Mouse (Mus musculus) heart, embryonic 13.5 days (tissue): Measurements from ENCODE around the gene Map2k3. TPM values are rescaled to one million over a fixed set of nuclear protein-coding genes. Genes with fewer than 3 reads are reported as not detected.

ENCODE experiments used
- ATAC-seq: fragments of 200-750 bp; cut with Nextera tagmentation; 2 replicates; pipeline ENCODE4 v1.8.0; 2017; ENCODE audit warnings: moderate TSS enrichment; ENCODE audit not compliant: insufficient number of reproducible peaks, low FRiP score, low TSS enrichment; ENCODE audit errors: extremely low read depth
- H3K27ac ChIP-seq: fragments of 300-500 bp; sonication (generic); replicated peaks from 2 replicates; pipeline ENCODE4 v1.5.1; 2015; ENCODE audit warnings: moderate library complexity, mild to moderate bottlenecking, inconsistent platforms
- H3K27me3 ChIP-seq: fragments of 300-500 bp; sonication (generic); replicated peaks from 2 replicates; pipeline ENCODE4 v1.6.1; 2015; ENCODE audit warnings: mild to moderate bottlenecking, inconsistent platforms
- H3K36me3 ChIP-seq: fragments of 300-500 bp; sonication (generic); 2 replicates; pipeline ENCODE4 v1.6.1; 2015; ENCODE audit warnings: mild to moderate bottlenecking, inconsistent platforms
- H3K4me1 ChIP-seq: fragments of 300-500 bp; sonication (generic); 2 replicates; pipeline ENCODE4 v1.6.1; 2015; ENCODE audit warnings: inconsistent platforms
- H3K4me2 ChIP-seq: fragments of 300-500 bp; sonication (generic); 2 replicates; pipeline ENCODE4 v1.6.1; 2015; ENCODE audit warnings: inconsistent platforms, mild to moderate bottlenecking, moderate library complexity
- H3K4me3 ChIP-seq: fragments of 300-500 bp; sonication (generic); 2 replicates; pipeline ENCODE4 v1.5.1; 2015; ENCODE audit warnings: moderate library complexity, mild to moderate bottlenecking, inconsistent platforms
- H3K9ac ChIP-seq: fragments of 300-500 bp; sonication (generic); 2 replicates; pipeline ENCODE4 v1.6.1; 2015; ENCODE audit warnings: inconsistent platforms, mild to moderate bottlenecking, moderate library complexity
- H3K9me3 ChIP-seq: fragments of 300-500 bp; sonication (generic); 2 replicates; pipeline ENCODE4 v1.6.1; 2016; ENCODE audit warnings: inconsistent platforms
- WGBS: fragments of 180-500 bp; shearing (Covaris S2); methylation state at CpG from one replicate; pipeline ENCODE4 v1.1.7; 2015; ENCODE audit warnings: mixed read lengths; 5-methylcytosine and 5-hydroxymethylcytosine counted together
- polyA plus RNA-seq: library from polyadenylated mRNA; unstranded; fragments of >200 nt; fragmentation: Nextera tagmentation; extraction: Ambion mirVana; gene quantifications from 2 replicates; pipeline ENCODE4 v1.2.1, GENCODE M21; 2015

Map2k3 gene
- polyA plus RNA-seq, 1 experiment from 2014 or later = 73.6 TPM

DNA sequence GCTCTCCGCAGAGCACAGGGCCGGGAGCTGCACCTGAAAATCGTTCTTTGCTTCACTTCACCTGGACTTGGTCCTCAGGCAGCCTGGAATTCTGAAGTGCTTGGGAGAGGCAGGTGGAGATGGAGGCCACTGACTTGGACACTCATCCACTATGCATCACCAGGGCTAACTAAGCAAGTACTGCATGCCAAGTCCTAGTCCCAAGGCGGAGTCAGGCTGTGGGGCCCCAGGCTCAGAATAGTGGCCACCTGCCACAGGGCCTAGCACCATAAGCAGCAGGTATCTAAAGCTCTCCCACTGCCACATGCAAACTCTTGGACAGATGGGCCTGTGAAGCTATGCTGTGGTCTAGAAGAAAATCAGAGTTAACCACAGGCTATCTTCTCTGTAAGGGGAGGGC, 25.4 kb upstream of the Map2k3 start:
- no peak overlapping the region for H3K4me3 ChIP-seq
- 83% methylated on average over 4 of the region's 4 CpGs for WGBS
- no peak overlapping the region for H3K9ac ChIP-seq
- H3K36me3 ChIP-seq = peaks cover 39% of the 10 kb centered on the region
- no peak for ATAC-seq
- H3K27me3 ChIP-seq = no peaks in the 10 kb centered on the region
- no peaks in the 10 kb centered on the region for H3K9me3 ChIP-seq
- peaks cover 13% of the 10 kb centered on the region for H3K4me1 ChIP-seq
- H3K4me2 ChIP-seq = no peak overlapping the region
- H3K27ac ChIP-seq = no peak overlapping the region

DNA sequence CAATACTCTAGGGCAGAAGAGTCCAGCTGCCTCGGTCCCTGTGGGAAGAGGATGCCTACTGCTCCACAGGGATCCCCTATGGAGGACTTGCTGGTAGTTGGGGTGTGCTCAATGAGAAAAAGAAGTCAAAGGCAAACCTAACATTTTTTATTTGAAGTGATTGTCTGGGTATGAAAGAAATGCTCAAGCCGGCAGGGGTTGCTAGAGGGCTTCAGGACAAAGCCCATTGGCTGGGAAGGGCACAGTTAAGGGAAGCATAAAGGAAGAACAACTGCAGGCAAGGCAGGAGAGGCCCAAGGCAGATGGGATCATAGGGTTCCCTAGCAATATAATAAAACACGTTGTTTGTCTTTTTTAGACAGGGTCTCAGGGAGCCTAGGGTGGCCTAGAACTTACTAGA, 23.8 kb upstream of the Map2k3 start:
- 55% methylated on average over 3 of the region's 3 CpGs for WGBS
- peaks cover 20% of the 10 kb centered on the region for H3K4me1 ChIP-seq

DNA sequence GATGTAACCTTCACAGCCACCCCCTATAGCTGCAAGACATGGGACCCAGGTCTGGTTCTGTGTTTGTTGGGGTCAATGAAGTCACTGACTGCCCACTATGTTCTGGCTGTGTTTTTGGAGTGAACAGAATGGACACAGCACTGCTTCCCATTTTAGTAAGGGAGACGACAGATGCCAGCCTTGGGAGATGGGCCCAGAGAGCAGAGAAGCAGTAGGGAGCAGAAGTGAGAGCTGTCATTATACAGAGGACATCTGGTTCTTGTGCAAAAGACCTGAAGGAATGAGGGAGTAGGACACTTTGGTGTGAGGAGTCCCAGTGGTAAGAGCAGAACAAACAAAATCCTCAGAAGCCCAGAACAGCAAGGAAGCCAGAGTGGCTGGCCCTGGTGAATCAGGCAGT, 22.2 kb upstream of the Map2k3 start:
- H3K36me3 ChIP-seq = peaks cover 22% of the 10 kb centered on the region
- no peaks in the 10 kb centered on the region for H3K9me3 ChIP-seq
- H3K4me3 ChIP-seq = no peak overlapping the region
- no peak overlapping the region for H3K9ac ChIP-seq
- 76% methylated on average over 1 of the region's 1 CpGs for WGBS
- no peak for ATAC-seq
- no peaks in the 10 kb centered on the region for H3K27me3 ChIP-seq
- H3K4me2 ChIP-seq = no peak overlapping the region
- no peak overlapping the region for H3K27ac ChIP-seq
- peaks cover 27% of the 10 kb centered on the region for H3K4me1 ChIP-seq

More for the DNA sequence above, 23.8 kb upstream of the Map2k3 start:
- H3K4me3 ChIP-seq = no peak overlapping the region
- peaks cover 38% of the 10 kb centered on the region for H3K36me3 ChIP-seq
- no peaks in the 10 kb centered on the region for H3K9me3 ChIP-seq
- no peak for ATAC-seq
- no peaks in the 10 kb centered on the region for H3K27me3 ChIP-seq
- no peak overlapping the region for H3K27ac ChIP-seq
- no peak overlapping the region for H3K9ac ChIP-seq
- H3K4me2 ChIP-seq = no peak overlapping the region

DNA sequence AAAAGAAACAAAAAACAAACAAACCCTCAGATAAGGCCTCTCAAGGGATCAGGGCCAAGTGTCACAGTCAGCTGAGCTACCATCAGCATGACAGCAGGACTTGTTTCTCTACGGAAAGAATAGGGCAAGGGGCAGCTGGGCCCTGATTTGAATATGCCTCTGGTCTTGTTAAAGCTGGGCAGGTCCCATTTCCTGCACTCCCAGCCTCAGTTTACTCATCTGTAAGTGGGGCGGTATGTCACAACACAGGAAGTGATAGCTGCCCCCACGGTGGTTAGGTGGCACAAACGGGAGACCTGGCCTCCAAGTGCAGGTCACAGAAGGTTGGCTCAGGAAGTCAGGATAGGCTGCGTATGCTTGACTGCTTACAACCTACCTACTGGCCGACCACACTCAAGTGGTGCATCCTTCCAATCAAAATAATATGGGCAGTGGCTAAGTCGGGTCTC, 19.3 kb upstream of the Map2k3 start:
- 18% methylated on average over 7 of the region's 7 CpGs for WGBS
- Histone ChIP-seq H3K27ac (peak overlapping the region; percentile 1), H3K27me3 (no peaks in the 10 kb centered on the region), H3K36me3 (no peaks in the 10 kb centered on the region), H3K9ac (peak overlapping the region; percentile 91), H3K4me3 (peak overlapping the region; percentile 83), H3K4me2 (peak overlapping the region; percentile 84), H3K4me1 (peaks cover 39% of the 10 kb centered on the region), H3K9me3 (no peaks in the 10 kb centered on the region)
- no peak for ATAC-seq

DNA sequence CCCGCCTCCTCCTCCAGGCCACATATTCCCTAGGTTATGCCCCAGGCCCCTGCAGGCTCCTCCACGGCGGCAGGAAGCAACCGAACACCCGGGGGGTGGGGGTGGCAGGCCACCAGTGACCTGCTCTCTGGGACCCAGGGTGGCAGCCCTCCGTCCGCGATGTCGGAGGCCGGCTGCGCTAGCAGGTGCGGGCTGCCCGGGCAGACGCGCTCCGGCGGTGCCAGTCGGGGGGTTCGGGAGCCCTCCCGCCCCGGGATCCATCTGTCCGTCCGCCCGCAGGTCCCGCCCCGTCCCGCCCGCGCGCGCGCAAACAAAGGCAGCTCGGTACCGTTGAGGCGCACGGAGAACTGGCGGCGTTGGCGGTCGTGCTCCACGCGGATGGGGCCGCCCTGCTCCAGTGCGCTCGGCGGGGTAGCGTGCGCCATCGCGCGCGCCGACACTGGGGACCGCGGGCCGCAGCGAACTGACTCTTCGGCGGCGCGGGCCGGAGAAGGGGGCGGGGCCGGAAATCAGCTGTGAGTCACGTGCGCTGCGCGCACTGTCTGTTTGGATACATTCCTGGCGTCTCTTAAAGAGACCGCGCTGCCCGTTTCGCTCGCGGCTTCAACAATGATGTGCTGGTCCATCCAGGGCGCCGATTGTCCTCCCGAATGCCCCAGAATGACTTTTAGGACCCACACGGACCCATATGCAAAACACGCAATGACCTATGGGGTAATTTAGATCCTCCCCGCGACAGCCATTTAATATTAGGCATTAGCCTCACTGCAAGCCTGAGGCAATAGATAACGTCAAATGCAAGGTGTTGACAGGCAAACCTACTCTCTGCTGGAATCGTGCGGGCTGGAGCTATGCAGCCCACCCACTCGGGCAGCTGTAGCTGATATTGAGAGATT, 18.3 kb upstream of the Map2k3 start:
- H3K9ac ChIP-seq = peak overlapping the region; percentile 91
- WGBS = under 1% methylated on average over 85 of the region's 86 CpGs
- H3K36me3 ChIP-seq = no peaks in the 10 kb centered on the region
- no peaks in the 10 kb centered on the region for H3K9me3 ChIP-seq
- H3K27ac ChIP-seq = peak overlapping the region; percentile 85
- H3K27me3 ChIP-seq = no peaks in the 10 kb centered on the region
- H3K4me3 ChIP-seq = peak overlapping the region; percentile 83
- peak overlapping the region; percentile 84 for H3K4me2 ChIP-seq
- peaks cover 39% of the 10 kb centered on the region for H3K4me1 ChIP-seq
- ATAC-seq = peak; percentile 83

DNA sequence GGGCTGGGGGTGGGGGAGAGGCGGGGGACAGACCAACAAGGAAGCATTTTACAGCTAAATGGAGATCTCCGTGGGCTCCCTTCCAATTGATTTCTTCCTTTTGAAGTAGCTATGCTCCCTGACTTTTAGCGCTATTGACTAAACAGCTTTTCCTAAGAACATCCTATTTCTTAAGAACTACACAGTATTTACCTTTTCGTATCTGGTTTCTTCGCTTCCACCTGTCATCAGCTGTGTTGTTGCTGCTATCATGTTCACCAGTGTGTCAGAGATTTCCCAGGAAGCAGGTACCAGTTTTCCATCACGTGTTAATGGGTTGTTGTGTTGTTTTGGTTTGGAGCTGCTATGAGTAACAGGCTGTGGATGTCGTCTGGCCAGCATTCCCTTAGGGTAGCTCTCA, 17.3 kb upstream of the Map2k3 start, which contains the start of gene Natd1:
Gene Natd1, minus strand, starts transcription at position 260 of the 400 bp plus-strand sequence.
- Histone ChIP-seq H3K4me1 (peaks cover 39% of the 10 kb centered on the region), H3K27me3 (no peaks in the 10 kb centered on the region), H3K27ac (peak within 1 kb of the TSS; percentile 85), H3K9me3 (no peaks in the 10 kb centered on the region), H3K36me3 (no peaks in the 10 kb centered on the region), H3K4me3 (peak within 1 kb of the TSS; percentile 83), H3K9ac (peak within 1 kb of the TSS; percentile 91), H3K4me2 (peak within 1 kb of the TSS; percentile 84)
- WGBS = 20% methylated on average over 7 of the region's 7 CpGs
- ATAC-seq = no peak

DNA sequence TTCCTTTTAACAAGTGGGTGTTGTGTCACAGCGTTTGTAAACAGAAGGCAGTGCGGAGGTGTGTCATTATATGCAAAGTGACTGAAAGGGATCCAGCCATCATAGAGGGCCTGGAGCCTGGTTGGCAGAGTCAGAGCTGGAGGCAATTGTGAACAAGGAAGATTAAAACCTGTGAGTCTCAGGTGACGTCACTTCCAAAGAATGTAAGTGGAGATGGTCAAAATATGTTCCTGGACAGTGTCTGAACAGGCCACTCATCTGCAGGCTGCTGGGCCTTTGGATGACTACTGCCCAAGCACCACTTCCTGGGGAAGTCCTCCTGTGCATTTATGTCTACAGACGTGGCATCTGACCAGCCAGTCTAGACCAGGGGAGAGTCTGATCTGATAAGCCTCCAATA, 16.6 kb upstream of the Map2k3 start:
- 52% methylated on average over 4 of the region's 4 CpGs for WGBS
- Histone ChIP-seq H3K27ac (peak overlapping the region; percentile 85), H3K4me3 (no peak overlapping the region), H3K9me3 (no peaks in the 10 kb centered on the region), H3K4me1 (peaks cover 39% of the 10 kb centered on the region), H3K9ac (no peak overlapping the region), H3K4me2 (peak overlapping the region; percentile 84; the same call in 1 of the 2 replicates), H3K27me3 (no peaks in the 10 kb centered on the region), H3K36me3 (peaks cover 4% of the 10 kb centered on the region; the same call in 1 of the 2 replicates)
- ATAC-seq = no peak

DNA sequence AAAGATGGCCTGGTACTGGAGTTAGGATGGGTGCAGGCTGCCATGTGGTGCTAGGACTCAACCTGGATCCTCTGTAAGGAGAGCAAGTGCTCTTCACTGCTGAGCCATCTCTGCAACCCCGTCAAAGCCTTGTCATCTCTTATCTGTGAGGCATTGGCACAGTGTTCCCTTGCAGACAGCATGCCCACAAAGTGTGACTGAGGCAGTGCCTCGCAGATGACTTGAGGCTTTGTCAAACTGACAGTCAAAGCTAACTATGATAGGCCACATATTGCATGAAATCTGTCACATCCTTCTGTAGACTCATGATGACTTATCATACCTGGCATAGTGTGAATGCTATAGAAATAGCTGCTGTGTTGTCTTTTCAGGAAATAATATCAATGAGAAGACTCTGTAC, 11.8 kb upstream of the Map2k3 start:
- no peak for ATAC-seq
- no peak overlapping the region for H3K27ac ChIP-seq

DNA sequence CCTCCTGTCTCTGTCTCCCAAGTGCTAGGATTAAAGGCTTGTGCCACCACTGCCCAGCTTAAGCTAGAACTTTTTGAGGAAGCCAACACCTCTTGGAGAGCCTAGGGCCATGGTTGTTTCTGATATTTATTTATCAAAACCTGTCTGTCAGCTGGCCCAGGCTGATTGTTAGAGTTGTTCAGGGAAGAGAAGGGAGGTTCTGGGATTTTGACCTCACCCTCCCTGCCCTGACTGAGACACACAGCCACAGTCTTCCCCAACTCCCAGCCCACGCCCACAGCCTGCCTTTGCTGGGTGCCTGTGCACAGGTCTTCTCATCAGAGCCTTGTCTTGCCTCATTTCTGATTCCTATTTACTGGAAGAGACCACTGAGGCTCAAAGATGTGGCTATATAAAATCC, 9.6 kb upstream of the Map2k3 start:
- no peaks in the 10 kb centered on the region for H3K27me3 ChIP-seq
- H3K36me3 ChIP-seq = peaks cover 15% of the 10 kb centered on the region
- no peak for ATAC-seq
- no peaks in the 10 kb centered on the region for H3K9me3 ChIP-seq
- WGBS = 96% methylated on average over 1 of the region's 1 CpGs
- H3K27ac ChIP-seq = no peak overlapping the region
- H3K4me2 ChIP-seq = no peak overlapping the region
- no peak overlapping the region for H3K4me3 ChIP-seq
- H3K9ac ChIP-seq = no peak overlapping the region
- H3K4me1 ChIP-seq = peaks cover 8% of the 10 kb centered on the region

More for the DNA sequence above, 11.8 kb upstream of the Map2k3 start:
- Histone ChIP-seq H3K4me1 (peaks cover 8% of the 10 kb centered on the region), H3K4me2 (no peak overlapping the region), H3K27me3 (no peaks in the 10 kb centered on the region), H3K9me3 (no peaks in the 10 kb centered on the region), H3K9ac (no peak overlapping the region), H3K36me3 (peaks cover 15% of the 10 kb centered on the region), H3K4me3 (no peak overlapping the region)
- whole genome bisulfite sequencing = 47% methylated on average over 2 of the region's 2 CpGs

DNA sequence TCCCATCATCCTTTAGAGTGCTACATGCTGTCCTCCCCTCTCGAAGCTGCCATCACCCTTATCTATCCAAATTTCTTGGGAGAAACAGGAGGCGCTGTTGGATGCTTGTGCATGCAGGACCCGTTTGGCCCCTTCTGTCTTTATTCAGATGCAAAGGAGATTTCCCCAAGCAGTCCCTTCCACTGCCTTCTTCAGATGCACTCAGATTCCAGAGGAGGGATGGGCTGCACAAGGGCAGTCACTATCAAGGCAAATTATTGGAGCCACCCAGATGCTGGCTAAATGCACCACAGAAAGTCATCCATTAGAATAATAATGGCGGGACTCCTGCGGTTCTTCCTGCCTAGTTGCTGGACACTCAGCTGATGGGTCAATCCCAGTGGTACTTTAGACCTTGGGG, 8.9 kb upstream of the Map2k3 start:
- Histone ChIP-seq H3K9me3 (no peaks in the 10 kb centered on the region), H3K36me3 (peaks cover 15% of the 10 kb centered on the region), H3K27me3 (no peaks in the 10 kb centered on the region), H3K9ac (no peak overlapping the region), H3K4me3 (no peak overlapping the region), H3K27ac (no peak overlapping the region), H3K4me2 (no peak overlapping the region), H3K4me1 (peaks cover 13% of the 10 kb centered on the region)
- no peak for ATAC-seq
- 68% methylated on average over 5 of the region's 5 CpGs for WGBS

DNA sequence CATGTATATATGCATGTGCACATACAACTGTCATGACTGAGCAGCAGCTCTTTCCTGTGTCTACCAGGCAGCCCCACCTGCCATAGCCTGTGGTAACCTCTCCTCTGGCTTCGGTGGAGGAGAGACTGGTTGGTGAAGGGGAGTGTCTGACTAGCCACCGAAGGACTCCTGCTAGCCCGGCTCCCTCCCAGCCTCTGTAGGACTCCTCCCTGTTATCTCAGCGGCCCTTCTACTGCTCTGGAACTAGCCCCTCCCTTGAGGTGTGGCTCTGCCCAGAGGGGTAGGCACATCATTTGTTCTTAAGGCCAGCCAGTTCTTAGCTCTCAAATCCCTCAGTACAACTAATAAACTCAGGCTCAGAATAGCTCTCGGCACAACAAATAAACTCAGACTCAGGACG, 7.3 kb upstream of the Map2k3 start:
- Histone ChIP-seq H3K9ac (no peak overlapping the region), H3K4me3 (no peak overlapping the region), H3K9me3 (no peaks in the 10 kb centered on the region), H3K36me3 (peaks cover 15% of the 10 kb centered on the region), H3K27me3 (no peaks in the 10 kb centered on the region), H3K4me2 (no peak overlapping the region), H3K27ac (no peak overlapping the region), H3K4me1 (peaks cover 13% of the 10 kb centered on the region)
- ATAC-seq = 0 out of 2 replicates have a peak, but pooled peaks have one; percentile 44
- WGBS = 28% methylated on average over 6 of the region's 6 CpGs

DNA sequence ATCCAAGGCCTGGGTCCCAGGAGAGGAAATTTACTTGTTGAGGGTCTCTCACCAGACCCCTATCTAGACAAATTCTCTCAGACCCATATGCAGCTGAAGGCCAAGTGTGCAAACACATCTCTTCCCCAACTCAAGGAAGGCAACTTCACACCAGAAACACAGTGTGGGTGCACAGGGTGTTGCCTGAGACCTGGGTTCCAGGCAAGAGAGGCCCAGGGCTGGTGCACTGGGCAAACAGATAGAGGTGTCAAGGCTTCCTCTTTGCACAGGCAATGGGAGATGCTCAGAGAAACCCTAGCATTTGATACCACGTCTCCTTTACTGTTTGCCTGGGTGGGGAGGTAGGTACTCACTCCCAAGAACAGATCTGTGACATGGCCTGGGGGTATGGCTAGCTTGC, 6.9 kb upstream of the Map2k3 start:
- 65% methylated on average over 1 of the region's 1 CpGs for WGBS
- no peak overlapping the region for H3K4me3 ChIP-seq
- H3K9me3 ChIP-seq = no peaks in the 10 kb centered on the region
- no peaks in the 10 kb centered on the region for H3K27me3 ChIP-seq
- no peak overlapping the region for H3K9ac ChIP-seq
- ATAC-seq = no peak
- H3K27ac ChIP-seq = no peak overlapping the region
- H3K4me2 ChIP-seq = no peak overlapping the region
- H3K4me1 ChIP-seq = peaks cover 15% of the 10 kb centered on the region
- H3K36me3 ChIP-seq = peaks cover 14% of the 10 kb centered on the region
